In the genomic region with DNA sequence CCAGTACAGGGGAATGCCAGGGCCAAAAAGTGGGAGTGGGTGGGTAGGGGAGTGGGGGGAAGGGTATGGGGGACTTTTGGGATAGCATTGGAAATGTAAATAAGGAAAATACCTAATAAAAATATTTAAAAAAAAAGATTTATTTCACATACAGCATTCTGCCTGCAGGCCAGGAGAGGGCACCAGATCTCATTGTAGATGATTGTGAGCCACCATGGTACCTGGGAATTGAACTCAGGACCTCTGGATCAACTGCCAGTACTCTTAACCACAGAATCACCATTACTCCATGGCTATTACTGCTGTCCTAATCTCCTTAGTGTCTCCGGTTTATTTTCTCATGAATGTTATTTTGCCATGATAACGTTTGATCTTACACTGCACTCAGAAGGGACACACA, we compare ENCODE assay signal across 6 mouse cellular contexts.
DNase-seq lines count a peak whose midpoint lies in the region; ATAC-seq and TF ChIP-seq lines count a peak whose summit lies in the region.
"Not testable (repeated sequence)": the region's sequence is repeated elsewhere in the genome, so short reads cannot be mapped to it uniquely, and the experiment has no call there.

No protein-coding gene starts in this region.

- H3K4me2 ChIP-seq in midbrain, embryonic 11.5 days: not testable (repeated sequence)

- not testable (repeated sequence) for H3K79me2 ChIP-seq in heart, adult 2 months (replicated peaks; ENCODE audit: control insufficient read depth, insufficient read depth, low read length)

- intact Hi-C loops in heart, adult 2 months (cut with DNase I): loop anchor here (5.0 to 10.0 kb wide), 3 partner anchors 189 to 489 kb away; no protein-coding TSS in a partner anchor
- intact Hi-C loops in left cerebral cortex, adult 2 months (cut with DNase I): loop anchor here (5.0 kb wide), 1 partner anchor 132 kb away; the partner anchor contains the start of gene Gdi2

- H3K9ac ChIP-seq in ES-E14 (ENCODE audit: insufficient read depth, low read depth, low read length, poor library complexity, severe bottlenecking); heart, adult 2 months (ENCODE audit: low read depth, low read length); midbrain, embryonic 11.5 days (ENCODE audit: low read length): not testable (repeated sequence)

- not testable (repeated sequence) for H3K9me3 ChIP-seq in ES-E14 (ENCODE audit: control insufficient read depth, insufficient read depth, low read depth, low read length); midbrain, embryonic 11.5 days (ENCODE audit: control insufficient read depth, low read length)

- H3K4me3 ChIP-seq in ES-E14 (ENCODE audit: insufficient read depth in 1 of 2, low read depth in 1 of 2, low read length in 2 of 2, poor library complexity in 1 of 2, severe bottlenecking in 1 of 2); heart, adult 2 months; left cerebral cortex, adult 2 months; midbrain, embryonic 11.5 days (ENCODE audit: low read depth, low read length): not testable (repeated sequence)

- DNase-seq in B cell, adult 2 months: peak; percentile 9 to 28
- peak; percentile 24 for DNase-seq in ES-E14 (ENCODE audit: low read depth, low spot score)
- DNase-seq in R1 (ENCODE audit: low read depth, low spot score): peak; percentile 60
- not testable (repeated sequence) for DNase-seq in heart, adult 2 months; left cerebral cortex, adult 2 months (ENCODE audit: extremely low spot score in 1 of 2, low spot score in 2 of 2)
- peak; percentile 82 for DNase-seq in midbrain, embryonic 11.5 days (ENCODE audit: low spot score, missing footprints)

- TF ChIP-seq POLR2A in heart, adult 2 months (IDR thresholded peaks at IDR 0.05; ENCODE audit: insufficient read depth, low read depth, low read length): not testable (repeated sequence)

- in situ Hi-C loops in ES-E14 (cut with MboI; ENCODE audit: low sequenced_read_pairs in 2 of 2, unreplicated experiment in 2 of 2): loop anchor here in 1 of 2 experiments (25.0 kb wide), 1 partner anchor 232 kb away; the partner anchor contains the start of gene Asb13

- not testable (repeated sequence) for H3K27ac ChIP-seq in ES-E14 (ENCODE audit: insufficient read depth, low read depth, low read length, poor library complexity, severe bottlenecking); heart, adult 2 months; left cerebral cortex, adult 2 months; midbrain, embryonic 11.5 days (ENCODE audit: low read depth, low read length)

- H3K4me1 ChIP-seq in ES-E14 (ENCODE audit: control insufficient read depth in 2 of 2, insufficient read depth in 2 of 2, low read length in 2 of 2, poor library complexity in 1 of 2); heart, adult 2 months (ENCODE audit: control insufficient read depth, insufficient read depth, low read length); midbrain, embryonic 11.5 days (ENCODE audit: control insufficient read depth, insufficient read depth, low read length): not testable (repeated sequence)

- 74% methylated on average over 2 of the region's 2 CpGs for WGBS in heart, adult 2 months
- WGBS in midbrain, embryonic 11.5 days: 86% methylated on average over 2 of the region's 2 CpGs

- TF ChIP-seq EP300 in heart, adult 2 months (IDR thresholded peaks at IDR 0.05; ENCODE audit: insufficient read depth, low read depth, low read length): not testable (repeated sequence)

- not testable (repeated sequence) for H3K36me3 ChIP-seq in ES-E14 (ENCODE audit: control insufficient read depth, insufficient read depth, low read length, poor library complexity, severe bottlenecking); heart, adult 2 months (ENCODE audit: control insufficient read depth, insufficient read depth, low read length); midbrain, embryonic 11.5 days (ENCODE audit: control insufficient read depth, insufficient read depth, low read length)

- not testable (repeated sequence) for ATAC-seq in midbrain, embryonic 11.5 days (ENCODE audit: low FRiP score)

- peak; percentile 18; the same call in 1 of the 2 replicates for TF ChIP-seq CTCF in heart, adult 2 months (IDR thresholded peaks at IDR 0.05)
- peak; percentile 15 for TF ChIP-seq CTCF in left cerebral cortex, adult 2 months (IDR thresholded peaks at IDR 0.05)

- not testable (repeated sequence) for H3K27me3 ChIP-seq in heart, adult 2 months (ENCODE audit: control insufficient read depth, insufficient read depth, low read length); midbrain, embryonic 11.5 days (ENCODE audit: control insufficient read depth, insufficient read depth, low read length)
